In genomic region chr16:34643511-34644259, GRCm38 (mm10) we compare ENCODE assay signal across 15 mouse cellular contexts. TPM values are rescaled to one million over a fixed set of nuclear protein-coding genes. Genes with fewer than 3 reads are reported as not detected.
DNase-seq lines count a peak whose midpoint lies in the region; ATAC-seq lines count a peak whose summit lies in the region.
"Had no signal": no experiment of that assay in that cellular context is flagged by ENCODE, and none has a peak within 500 bp of the region (broad histone marks: within the 10 kb centered on the region; RNA-seq: fewer than 3 reads in every experiment).

No protein-coding gene starts in this region.

- H3K36me3 ChIP-seq in heart, embryonic 16.5 days (ENCODE audit: control insufficient read depth, insufficient read depth), result no peaks in the 10 kb centered on the region
- no peaks in the 10 kb centered on the region for H3K36me3 ChIP-seq in midbrain, embryonic 13.5 days

- no peaks in the 10 kb centered on the region for H3K27me3 ChIP-seq in heart, embryonic 16.5 days (ENCODE audit: control insufficient read depth, insufficient read depth, low read length)
- H3K27me3 ChIP-seq in midbrain, embryonic 13.5 days, result no peaks in the 10 kb centered on the region

- no peak overlapping the region for H3K4me3 ChIP-seq in heart, embryonic 16.5 days (ENCODE audit: low read length)
- no peak overlapping the region for H3K4me3 ChIP-seq in midbrain, embryonic 13.5 days (replicated peaks)

- peak; percentile 49; the same call in 1 of the 2 replicates for ATAC-seq in heart, embryonic 16.5 days (replicated peaks; ENCODE audit: extremely low read depth, insufficient read depth, low FRiP score)
- ATAC-seq in midbrain, embryonic 13.5 days, result no peak

- peak overlapping the region; percentile 22; the same call in 1 of the 2 replicates for H3K4me2 ChIP-seq in heart, embryonic 16.5 days (ENCODE audit: low read depth, low read length)
- no peak overlapping the region for H3K4me2 ChIP-seq in midbrain, embryonic 13.5 days (replicated peaks)
- H3K4me2 ChIP-seq: hindbrain, embryonic 14.5 days had no signal

- peaks cover 5% of the 10 kb centered on the region; the same call in 1 of the 2 replicates for H3K4me1 ChIP-seq in heart, embryonic 16.5 days (ENCODE audit: control insufficient read depth, insufficient read depth, low read length)
- 0 out of 2 replicates have a peak, but pooled peaks cover 3% of the 10 kb centered on the region for H3K4me1 ChIP-seq in midbrain, embryonic 13.5 days (replicated peaks)

- DNase-seq in heart, postnatal 14 days, result no peak
- peak; percentile 80 for DNase-seq in NIH3T3 (ENCODE audit: low read depth)
- DNase-seq in fibroblast of lung, adult 2 months (ENCODE audit: low read depth), result peak; percentile 13
- peak; percentile 55 for DNase-seq in lung, postnatal 36 days
- DNase-seq in cerebellum, adult 9-10 months, result no peak
- DNase-seq in gastrocnemius, postnatal 14 days, result no peak
- DNase-seq: cerebellum, adult 11 months had no signal

- intact Hi-C loops in heart, postnatal 14 days (cut with DNase I), result no loop called here
- intact Hi-C loops in gastrocnemius, postnatal 14 days (cut with DNase I; ENCODE audit: low total_unique reads), result no loop called here

- WGBS in heart, embryonic 16.5 days, result 40% methylated on average over 8 of the region's 8 CpGs
- 81% methylated on average over 8 of the region's 8 CpGs for WGBS in midbrain, embryonic 13.5 days

- H3K9me3 ChIP-seq in heart, embryonic 16.5 days (replicated peaks; ENCODE audit: control insufficient read depth, low read length), result no peaks in the 10 kb centered on the region
- H3K9me3 ChIP-seq in midbrain, embryonic 13.5 days, result no peaks in the 10 kb centered on the region

- no peak overlapping the region for H3K27ac ChIP-seq in heart, embryonic 16.5 days (ENCODE audit: low read length)
- no peak overlapping the region for H3K27ac ChIP-seq in midbrain, embryonic 13.5 days
- H3K27ac ChIP-seq: hindbrain, embryonic 14.5 days had no signal

- H3K9ac ChIP-seq in heart, embryonic 16.5 days (ENCODE audit: low read length), result no peak overlapping the region
- H3K9ac ChIP-seq in midbrain, embryonic 13.5 days (replicated peaks), result no peak overlapping the region
- H3K9ac ChIP-seq: hindbrain, embryonic 14.5 days had no signal

RNA-seq across cellular contexts. Expression of gene Ropn1, which starts 6.0 kb away (rescaled TPM):
- 0.29 and 0.33 TPM in 2 replicates for polyA plus RNA-seq in heart, embryonic 16.5 days (2015; fragmentation: Nextera tagmentation; extraction: Ambion mirVana)
- under 1 TPM in 1 of 2 experiments, not detected in 1; 0.33 TPM for total RNA-seq in heart, postnatal 14 days (2021)
- not detected in 2 replicates for polyA plus RNA-seq in midbrain, embryonic 13.5 days (2015; fragmentation: Nextera tagmentation; extraction: Ambion mirVana)
- not detected for total RNA-seq in gastrocnemius, postnatal 14 days (2021)
- polyA plus RNA-seq: forebrain, embryonic 11.5 days; kidney, embryonic 16.5 days; limb, embryonic 11.5 days; stomach, embryonic 14.5 days; urinary bladder, adult 2 months had no signal

RNA-seq across cellular contexts. Expression of gene Ccdc14, which starts 46.7 kb away (rescaled TPM):
- 4.1 and 4.9 TPM in 2 replicates for polyA plus RNA-seq in heart, embryonic 16.5 days (2015; fragmentation: Nextera tagmentation; extraction: Ambion mirVana)
- total RNA-seq in heart, postnatal 14 days (2021), result 1 to 10 TPM; 2.4 to 3.0 TPM
- polyA plus RNA-seq in midbrain, embryonic 13.5 days (2015; fragmentation: Nextera tagmentation; extraction: Ambion mirVana), result 5.5 TPM in 2 replicates
- total RNA-seq in gastrocnemius, postnatal 14 days (2021), result 1 to 10 TPM; 2.5 to 2.6 TPM

Comparison
In these comparisons a context has a peak if more than half of its experiments do, and no peak if none do; other contexts are left out.
1. DNase-seq: peak in NIH3T3 (single experiment), fibroblast of lung, adult 2 months (single experiment) and lung, postnatal 36 days (single experiment); none in heart, postnatal 14 days (0 of 2), cerebellum, adult 9-10 months (single experiment) and gastrocnemius, postnatal 14 days (single experiment).